Mouse (Mus musculus) E14TG2a.4 (cell line): Measurements from ENCODE around the gene Supt6.

ENCODE experiments used
- CTCF ChIP-seq: conservative IDR thresholded peaks from 2 replicates; pipeline ENCODE4 v1.5.1; 2014; ENCODE audit warnings: low read length
- POU5F1 ChIP-seq: IDR thresholded peaks from 2 replicates; pipeline ENCODE4 v1.6.1; 2014; ENCODE audit warnings: low read length, borderline replicate concordance

DNA sequence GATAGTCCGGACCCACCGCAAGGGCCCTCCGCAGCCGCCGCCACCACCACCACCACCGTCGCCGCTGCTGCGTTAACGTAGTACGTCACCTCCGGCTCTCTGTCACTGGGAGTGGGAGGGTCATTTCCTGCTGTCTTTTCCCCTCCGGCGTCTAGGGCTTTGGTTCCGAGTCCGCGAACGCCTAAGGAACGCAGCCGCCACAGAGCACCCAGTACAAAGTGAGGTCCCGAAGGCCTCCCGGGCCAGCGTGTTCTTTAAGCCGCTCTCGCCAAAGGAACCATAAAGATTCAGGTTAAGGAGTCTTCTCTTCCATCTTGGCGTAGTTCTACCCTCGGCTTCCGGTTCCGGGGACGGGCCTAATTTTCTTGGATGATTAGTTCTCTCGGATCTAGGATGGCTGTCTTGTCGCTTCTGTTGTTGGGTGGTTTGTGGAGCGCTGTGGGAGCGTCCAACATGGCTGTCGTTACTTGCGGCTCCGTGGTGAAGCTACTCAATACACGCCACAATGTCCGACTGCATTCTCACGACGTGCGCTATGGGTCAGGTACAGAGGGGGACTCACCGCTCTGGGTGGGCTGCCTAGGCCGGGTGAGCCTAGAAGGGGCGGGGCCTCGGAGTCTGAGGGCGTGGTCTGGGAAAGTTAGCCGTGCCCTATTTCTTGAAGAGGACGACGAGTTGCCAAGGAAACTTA, at the start of gene Supt6, which contains the start of gene Sdf2:
- TF ChIP-seq CTCF (no peak), POU5F1 (no peak)
